Mouse (Mus musculus) midbrain, embryonic 15.5 days (tissue): ENCODE measurements around the gene Ptprj. TPM values are rescaled to one million over a fixed set of nuclear protein-coding genes. Genes with fewer than 3 reads are reported as not detected.
A peak's percentile ranks its signal among the peaks of the same experiment; 100 is the strongest.

Experiments used
- ATAC-seq: fragments of 200-750 bp; cut with Nextera tagmentation; replicated peaks from 2 replicates; pipeline ENCODE4 v1.8.0; 2017; ENCODE audit warnings: moderate TSS enrichment
- H3K27ac ChIP-seq: fragments of 300-500 bp; sonication (generic); 2 replicates; pipeline ENCODE4 v1.5.1; 2015; ENCODE audit warnings: mild to moderate bottlenecking, inconsistent platforms
- H3K27me3 ChIP-seq: fragments of 300-500 bp; sonication (generic); replicated peaks from 2 replicates; pipeline ENCODE4 v1.6.1; 2015; ENCODE audit warnings: inconsistent platforms
- H3K36me3 ChIP-seq: fragments of 300-500 bp; sonication (generic); replicated peaks from 2 replicates; pipeline ENCODE4 v1.6.1; 2015; ENCODE audit warnings: inconsistent platforms
- H3K4me1 ChIP-seq: fragments of 300-500 bp; sonication (generic); 2 replicates; pipeline ENCODE4 v1.6.1; 2015; ENCODE audit warnings: inconsistent platforms
- H3K4me2 ChIP-seq: fragments of 300-500 bp; sonication (generic); 2 replicates; pipeline ENCODE4 v1.6.1; 2015; ENCODE audit warnings: inconsistent platforms, mild to moderate bottlenecking, moderate library complexity
- H3K4me3 ChIP-seq: fragments of 300-500 bp; sonication (generic); 2 replicates; pipeline ENCODE4 v1.5.1; 2015; ENCODE audit warnings: mild to moderate bottlenecking, inconsistent platforms
- H3K9ac ChIP-seq: fragments of 300-500 bp; sonication (generic); 2 replicates; pipeline ENCODE4 v1.6.1; 2015; ENCODE audit warnings: mild to moderate bottlenecking, inconsistent platforms
- H3K9me3 ChIP-seq: fragments of 300-500 bp; sonication (generic); 2 replicates; pipeline ENCODE4 v1.6.1; 2016; ENCODE audit warnings: inconsistent platforms
- WGBS: fragments of 180-500 bp; shearing (Covaris S2); methylation state at CpG from one replicate; pipeline ENCODE4 v1.1.7; 2015; ENCODE audit warnings: mixed read lengths; 5-methylcytosine and 5-hydroxymethylcytosine counted together
- polyA plus RNA-seq: library from polyadenylated mRNA; unstranded; fragments of >200 nt; fragmentation: Nextera tagmentation; extraction: Ambion mirVana; gene quantifications from 2 replicates; pipeline ENCODE4 v1.2.1, GENCODE M21; 2015

The Ptprj gene
- polyA plus RNA-seq, 1 experiment from 2014 or later = 6.1 TPM

GRCm38 (mm10) chr2:90481505-90481904 lies 98.9 kb downstream of the Ptprj start:
- 91% methylated on average over 6 of the region's 6 CpGs for WGBS

GRCm38 (mm10) chr2:90480747-90481308 lies 99.6 kb downstream of the Ptprj start:
- Histone ChIP-seq H3K9ac (no peak overlapping the region), H3K27me3 (no peaks in the 10 kb centered on the region), H3K4me3 (no peak overlapping the region), H3K9me3 (no peaks in the 10 kb centered on the region), H3K4me2 (no peak overlapping the region), H3K36me3 (no peaks in the 10 kb centered on the region), H3K27ac (no peak overlapping the region), H3K4me1 (no peaks in the 10 kb centered on the region)
- no peak for ATAC-seq
- 76% methylated on average over 13 of the region's 13 CpGs for WGBS

More at GRCm38 (mm10) chr2:90481505-90481904, 98.9 kb downstream of the Ptprj start:
- no peak overlapping the region for H3K4me3 ChIP-seq
- ATAC-seq = no peak
- H3K4me1 ChIP-seq = no peaks in the 10 kb centered on the region
- no peak overlapping the region for H3K4me2 ChIP-seq
- no peaks in the 10 kb centered on the region for H3K9me3 ChIP-seq
- no peaks in the 10 kb centered on the region for H3K27me3 ChIP-seq
- no peak overlapping the region for H3K27ac ChIP-seq
- no peak overlapping the region for H3K9ac ChIP-seq
- no peaks in the 10 kb centered on the region for H3K36me3 ChIP-seq

- Histone ChIP-seq H3K36me3 (no peaks in the 10 kb centered on the region), H3K4me2 (no peak overlapping the region), H3K4me3 (no peak overlapping the region), H3K4me1 (peaks cover 10% of the 10 kb centered on the region), H3K9me3 (no peaks in the 10 kb centered on the region), H3K27ac (no peak overlapping the region), H3K9ac (no peak overlapping the region), H3K27me3 (no peaks in the 10 kb centered on the region)
- ATAC-seq = no peak
- WGBS = 89% methylated on average over 7 of the region's 7 CpGs
Observed at GRCm38 (mm10) chr2:90478531-90478930, 101.9 kb downstream of the Ptprj start.

GRCm38 (mm10) chr2:90477617-90478016 lies 102.8 kb downstream of the Ptprj start:
- H3K9ac ChIP-seq = no peak overlapping the region
- no peak overlapping the region for H3K4me2 ChIP-seq
- ATAC-seq = no peak
- no peaks in the 10 kb centered on the region for H3K9me3 ChIP-seq
- no peaks in the 10 kb centered on the region for H3K36me3 ChIP-seq
- H3K27ac ChIP-seq = no peak overlapping the region
- WGBS = 34% methylated on average over 8 of the region's 8 CpGs
- no peaks in the 10 kb centered on the region for H3K27me3 ChIP-seq
- H3K4me3 ChIP-seq = no peak overlapping the region
- H3K4me1 ChIP-seq = peaks cover 10% of the 10 kb centered on the region

GRCm38 (mm10) chr2:90476792-90477191 lies 103.7 kb downstream of the Ptprj start:
- ATAC-seq = no peak
- H3K27me3 ChIP-seq = no peaks in the 10 kb centered on the region
- 77% methylated on average over 5 of the region's 5 CpGs for WGBS

GRCm38 (mm10) chr2:90476319-90476718 lies 104.1 kb downstream of the Ptprj start:
- H3K9ac ChIP-seq = no peak overlapping the region
- H3K27me3 ChIP-seq = no peaks in the 10 kb centered on the region
- 86% methylated on average over 11 of the region's 11 CpGs for WGBS
- no peaks in the 10 kb centered on the region for H3K9me3 ChIP-seq
- H3K27ac ChIP-seq = no peak overlapping the region
- H3K4me3 ChIP-seq = no peak overlapping the region
- H3K4me1 ChIP-seq = peaks cover 10% of the 10 kb centered on the region
- H3K36me3 ChIP-seq = no peaks in the 10 kb centered on the region
- no peak for ATAC-seq
- H3K4me2 ChIP-seq = no peak overlapping the region

More at GRCm38 (mm10) chr2:90476792-90477191, 103.7 kb downstream of the Ptprj start:
- Histone ChIP-seq H3K9me3 (no peaks in the 10 kb centered on the region), H3K4me2 (no peak overlapping the region), H3K36me3 (no peaks in the 10 kb centered on the region), H3K27ac (no peak overlapping the region), H3K9ac (no peak overlapping the region), H3K4me3 (no peak overlapping the region), H3K4me1 (peaks cover 10% of the 10 kb centered on the region)

- H3K9ac ChIP-seq = peak overlapping the region; percentile 29
- H3K4me2 ChIP-seq = peak overlapping the region; percentile 50
- 3% methylated on average over 11 of the region's 11 CpGs for whole genome bisulfite sequencing
- H3K4me1 ChIP-seq = peaks cover 10% of the 10 kb centered on the region
- H3K9me3 ChIP-seq = no peaks in the 10 kb centered on the region
- ATAC-seq = peak; percentile 94
- H3K27me3 ChIP-seq = no peaks in the 10 kb centered on the region
- peak overlapping the region; percentile 85 for H3K27ac ChIP-seq
- H3K36me3 ChIP-seq = no peaks in the 10 kb centered on the region
- H3K4me3 ChIP-seq = peak overlapping the region; percentile 29
Observed at GRCm38 (mm10) chr2:90474593-90475405, 105.6 kb downstream of the Ptprj start.

- H3K4me1 ChIP-seq = peaks cover 10% of the 10 kb centered on the region
- no peaks in the 10 kb centered on the region for H3K27me3 ChIP-seq
- no peaks in the 10 kb centered on the region for H3K36me3 ChIP-seq
- H3K9me3 ChIP-seq = no peaks in the 10 kb centered on the region
- H3K4me2 ChIP-seq = no peak overlapping the region
- WGBS = 83% methylated on average over 4 of the region's 4 CpGs
- no peak overlapping the region for H3K27ac ChIP-seq
- no peak for ATAC-seq
- no peak overlapping the region for H3K4me3 ChIP-seq
- no peak overlapping the region for H3K9ac ChIP-seq
Observed at GRCm38 (mm10) chr2:90472701-90473100, 107.7 kb downstream of the Ptprj start.

- H3K4me2 ChIP-seq = no peak overlapping the region
- peaks cover 3% of the 10 kb centered on the region for H3K4me1 ChIP-seq
- no peaks in the 10 kb centered on the region for H3K36me3 ChIP-seq
- H3K27ac ChIP-seq = no peak overlapping the region
- no peak overlapping the region for H3K4me3 ChIP-seq
- whole genome bisulfite sequencing = 48% methylated on average over 6 of the region's 6 CpGs
- no peak overlapping the region for H3K9ac ChIP-seq
- H3K9me3 ChIP-seq = no peaks in the 10 kb centered on the region
- no peaks in the 10 kb centered on the region for H3K27me3 ChIP-seq
- ATAC-seq = no peak
Observed at GRCm38 (mm10) chr2:90470122-90470521, 110.3 kb downstream of the Ptprj start.

- no peaks in the 10 kb centered on the region for H3K27me3 ChIP-seq
- ATAC-seq = no peak
Observed at GRCm38 (mm10) chr2:90466480-90466879, 114.0 kb downstream of the Ptprj start.

GRCm38 (mm10) chr2:90463735-90464134 lies 116.7 kb downstream of the Ptprj start:
- Histone ChIP-seq H3K9me3 (no peaks in the 10 kb centered on the region), H3K4me3 (no peak overlapping the region), H3K9ac (no peak overlapping the region), H3K4me1 (no peaks in the 10 kb centered on the region), H3K27ac (no peak overlapping the region), H3K27me3 (no peaks in the 10 kb centered on the region), H3K4me2 (no peak overlapping the region), H3K36me3 (peaks cover 12% of the 10 kb centered on the region; the same call in 1 of the 2 replicates)
- ATAC-seq = no peak
- WGBS = 93% methylated on average over 5 of the region's 5 CpGs

More at GRCm38 (mm10) chr2:90466480-90466879, 114.0 kb downstream of the Ptprj start:
- 85% methylated on average over 7 of the region's 7 CpGs for WGBS
- H3K27ac ChIP-seq = no peak overlapping the region
- H3K9ac ChIP-seq = no peak overlapping the region
- no peak overlapping the region for H3K4me3 ChIP-seq
- no peaks in the 10 kb centered on the region for H3K9me3 ChIP-seq
- H3K4me2 ChIP-seq = no peak overlapping the region
- no peaks in the 10 kb centered on the region for H3K4me1 ChIP-seq
- no peaks in the 10 kb centered on the region for H3K36me3 ChIP-seq

- Histone ChIP-seq H3K9ac (no peak overlapping the region), H3K4me3 (no peak overlapping the region), H3K36me3 (peaks cover 12% of the 10 kb centered on the region; the same call in 1 of the 2 replicates), H3K9me3 (no peaks in the 10 kb centered on the region), H3K4me1 (no peaks in the 10 kb centered on the region), H3K27ac (no peak overlapping the region), H3K4me2 (no peak overlapping the region), H3K27me3 (no peaks in the 10 kb centered on the region)
- no peak for ATAC-seq
Observed at GRCm38 (mm10) chr2:90462252-90462651, 118.2 kb downstream of the Ptprj start.

- no peak overlapping the region for H3K27ac ChIP-seq
- no peaks in the 10 kb centered on the region for H3K27me3 ChIP-seq
- no peak overlapping the region for H3K4me2 ChIP-seq
- no peak for ATAC-seq
- no peaks in the 10 kb centered on the region for H3K9me3 ChIP-seq
- H3K36me3 ChIP-seq = peaks cover 22% of the 10 kb centered on the region; the same call in 1 of the 2 replicates
- no peak overlapping the region for H3K9ac ChIP-seq
- 92% methylated on average over 12 of the region's 12 CpGs for WGBS
- H3K4me3 ChIP-seq = no peak overlapping the region
- no peaks in the 10 kb centered on the region for H3K4me1 ChIP-seq
Observed at GRCm38 (mm10) chr2:90457946-90458345, 122.5 kb downstream of the Ptprj start.
